Mouse (Mus musculus) ES-Bruce4 (cell line): Measurements from ENCODE around the gene Maz. TPM values are rescaled to one million over a fixed set of nuclear protein-coding genes. Genes with fewer than 3 reads are reported as not detected.

Experiments
- H3K27ac ChIP-seq: 2 replicates; pipeline ENCODE4 v1.5.1; 2012; ENCODE audit warnings: low read length, inconsistent platforms; ENCODE audit not compliant: insufficient read depth
- H3K27me3 ChIP-seq: 2 replicates; pipeline ENCODE4 v1.6.1; 2012; ENCODE audit warnings: mild to moderate bottlenecking, low read length, inconsistent platforms; ENCODE audit not compliant: control insufficient read depth, poor library complexity, insufficient read depth, severe bottlenecking
- H3K36me3 ChIP-seq: 2 replicates; pipeline ENCODE4 v1.6.1; 2012; ENCODE audit warnings: inconsistent platforms, mild to moderate bottlenecking, low read length, moderate library complexity; ENCODE audit not compliant: control insufficient read depth, poor library complexity, insufficient read depth, severe bottlenecking
- H3K4me1 ChIP-seq: one replicate; pipeline ENCODE4 v1.8.1; 2011; ENCODE audit warnings: low read length; ENCODE audit not compliant: control insufficient read depth, insufficient read depth
- H3K4me3 ChIP-seq: 2 replicates; pipeline ENCODE4 v1.5.1; 2011; ENCODE audit warnings: low read depth, mild to moderate bottlenecking, low read length
- H3K9ac ChIP-seq: 2 replicates; pipeline ENCODE4 v1.6.1; 2012; ENCODE audit warnings: low read depth, mild to moderate bottlenecking, inconsistent platforms; ENCODE audit not compliant: poor library complexity, severe bottlenecking
- H3K9me3 ChIP-seq: replicated peaks from 2 replicates; pipeline ENCODE4 v1.6.1; 2012; ENCODE audit warnings: mild to moderate bottlenecking, low read length, inconsistent platforms; ENCODE audit not compliant: control insufficient read depth, poor library complexity, insufficient read depth, severe bottlenecking
- CTCF ChIP-seq: IDR thresholded peaks from one replicate; pipeline ENCODE4 v1.8.1; 2011; ENCODE audit warnings: low read depth, low read length
- EP300 ChIP-seq: IDR thresholded peaks from 2 replicates; pipeline ENCODE4 v1.6.1; 2011; ENCODE audit warnings: low read depth, low read length; ENCODE audit not compliant: insufficient read depth
- POLR2A ChIP-seq: IDR thresholded peaks from one replicate; pipeline ENCODE4 v1.8.1; 2011; ENCODE audit warnings: low read length; ENCODE audit not compliant: insufficient read depth
- polyA plus RNA-seq: library from polyadenylated mRNA; stranded (reverse); fragments of >200 nt; gene quantifications from 2 replicates; pipeline ENCODE4 v1.2.4, GENCODE M21; 2011; ENCODE audit warnings: low read depth; ENCODE audit not compliant: missing spikeins, insufficient read depth, insufficient read length

Maz gene
- polyA plus RNA-seq, result 117 and 123 TPM in 2 replicates

DNA sequence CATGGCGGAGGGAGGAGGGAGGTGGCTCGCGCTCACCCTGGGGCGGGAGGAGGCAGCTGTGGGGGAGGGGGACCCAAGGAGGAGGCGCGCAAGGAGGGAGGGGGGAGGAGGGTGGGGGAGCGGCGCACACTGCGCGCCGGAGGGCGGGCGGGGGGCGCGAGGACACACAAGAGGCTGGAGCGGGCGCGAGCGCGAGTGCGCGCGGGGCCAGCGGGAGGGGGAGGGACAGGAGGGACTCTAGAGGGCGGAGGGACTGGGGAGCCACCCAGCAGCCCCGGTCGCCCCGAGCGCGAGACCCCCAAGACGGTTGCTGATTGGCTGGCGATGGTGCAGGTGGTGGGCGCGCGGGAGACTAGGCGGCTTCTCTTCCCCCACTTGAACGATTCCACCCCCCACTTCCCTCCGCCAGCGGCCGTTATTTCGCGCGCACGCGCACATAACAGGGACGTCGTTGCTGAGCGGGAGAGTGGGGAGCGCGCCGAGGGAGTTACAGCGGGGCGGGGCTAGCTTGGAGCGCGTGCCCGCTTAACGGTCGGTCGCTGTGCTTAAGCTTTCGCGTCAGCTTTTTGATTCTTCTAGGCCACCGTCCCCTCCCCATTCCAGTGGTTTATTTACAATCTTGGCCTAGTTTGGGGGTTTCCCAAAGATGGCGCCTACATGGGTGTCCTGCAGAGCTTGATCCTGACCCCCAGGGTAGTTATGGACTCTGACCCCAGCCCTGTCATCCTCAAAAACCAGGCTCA lies at the start of gene Maz:
Gene Maz, minus strand, starts transcription at position 54 of the 743 bp plus-strand sequence.
- Histone ChIP-seq H3K36me3 (peaks cover 58% of the 10 kb centered on the region), H3K9me3 (no peaks in the 10 kb centered on the region), H3K27ac (peak within 1 kb of the TSS; percentile 85), H3K9ac (peak within 1 kb of the TSS; percentile 92), H3K4me1 (no peaks in the 10 kb centered on the region), H3K27me3 (no peaks in the 10 kb centered on the region), H3K4me3 (peak within 1 kb of the TSS; percentile 88)
- peak; percentile 77 for TF ChIP-seq EP300
- no peak for TF ChIP-seq CTCF
- no peak for TF ChIP-seq POLR2A

DNA sequence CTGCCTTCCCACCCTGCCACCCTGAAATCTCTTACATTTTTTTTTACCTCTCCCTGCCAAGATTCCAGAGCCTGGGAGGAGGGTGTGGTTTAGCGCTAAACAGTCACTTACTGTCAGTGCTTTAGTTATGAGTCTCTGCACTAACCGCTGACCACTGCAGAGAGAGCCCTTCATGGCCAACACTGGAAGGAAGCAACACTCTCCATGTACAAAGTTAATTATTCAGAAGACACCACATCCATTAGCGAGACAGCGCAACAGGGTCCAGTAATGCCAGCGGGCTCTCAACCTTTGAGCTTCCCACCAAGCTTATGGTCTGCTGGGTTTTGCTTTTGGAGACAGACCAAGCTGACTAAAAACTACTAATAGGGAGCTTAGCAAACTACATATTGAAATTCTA lies 49.4 kb upstream of the Maz start:
- Histone ChIP-seq H3K27me3 (no peaks in the 10 kb centered on the region), H3K9ac (no peak overlapping the region), H3K9me3 (no peaks in the 10 kb centered on the region), H3K36me3 (no peaks in the 10 kb centered on the region), H3K4me3 (no peak overlapping the region), H3K27ac (no peak overlapping the region), H3K4me1 (no peaks in the 10 kb centered on the region)
- no peak for TF ChIP-seq POLR2A
- no peak for TF ChIP-seq EP300
- no peak for TF ChIP-seq CTCF

DNA sequence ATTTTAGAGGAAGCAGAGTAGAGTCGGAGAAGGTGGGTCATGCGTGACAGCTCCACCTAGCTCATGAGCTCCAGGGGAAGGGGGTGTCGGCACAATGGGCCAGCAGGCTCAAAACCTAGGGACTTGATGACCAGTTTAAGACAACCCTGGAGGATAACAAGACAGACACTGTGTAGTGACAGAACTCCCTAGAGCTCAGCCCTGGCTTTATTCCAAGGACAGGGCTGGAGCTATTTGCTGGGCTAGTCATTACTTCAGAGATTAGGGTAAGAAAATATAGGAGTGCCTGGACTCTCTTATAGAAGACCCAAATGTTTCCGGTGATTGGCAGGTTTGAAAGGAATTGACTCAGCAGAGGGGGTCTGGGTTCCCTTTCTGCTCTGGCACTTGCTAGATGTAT lies 46.4 kb upstream of the Maz start:
- Histone ChIP-seq H3K9me3 (no peaks in the 10 kb centered on the region), H3K27ac (no peak overlapping the region), H3K36me3 (no peaks in the 10 kb centered on the region), H3K9ac (no peak overlapping the region), H3K27me3 (no peaks in the 10 kb centered on the region), H3K4me1 (no peaks in the 10 kb centered on the region), H3K4me3 (no peak overlapping the region)
- TF ChIP-seq POLR2A (no peak), CTCF (no peak), EP300 (no peak)

DNA sequence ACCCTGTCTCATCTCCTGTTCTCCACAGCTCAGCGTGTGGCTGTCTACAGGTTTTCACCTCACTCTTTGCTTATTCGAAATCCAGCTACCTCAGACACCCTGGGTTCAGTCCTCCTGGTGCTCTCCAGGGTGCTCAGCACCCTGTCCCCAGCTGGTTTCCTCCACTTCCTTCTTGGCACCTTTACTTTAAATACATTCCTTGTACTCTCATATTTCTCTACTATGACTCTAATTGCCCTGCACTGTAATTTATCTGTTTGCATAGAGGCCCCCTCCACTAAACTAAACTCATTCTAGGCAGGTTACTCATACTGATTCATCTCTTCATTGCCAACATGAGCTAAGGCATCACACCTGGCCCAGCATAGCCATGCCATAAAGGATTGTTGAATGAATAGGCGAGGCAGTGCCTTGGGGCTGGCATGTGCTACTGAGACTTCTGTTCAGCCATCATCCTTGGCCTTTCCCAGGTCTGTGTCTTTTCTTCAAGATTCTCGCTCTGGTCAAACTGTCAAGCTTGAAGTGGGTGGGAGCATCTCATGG lies 44.1 kb upstream of the Maz start:
- no peak overlapping the region for H3K27ac ChIP-seq
- no peaks in the 10 kb centered on the region for H3K36me3 ChIP-seq
- no peak overlapping the region for H3K4me3 ChIP-seq
- H3K4me1 ChIP-seq, result no peaks in the 10 kb centered on the region
- no peaks in the 10 kb centered on the region for H3K9me3 ChIP-seq
- TF ChIP-seq CTCF, result no peak
- no peak overlapping the region for H3K9ac ChIP-seq
- H3K27me3 ChIP-seq, result no peaks in the 10 kb centered on the region

GRCm38 (mm10) chr7:127066317-127066716 lies 39.5 kb upstream of the Maz start:
- Histone ChIP-seq H3K9me3 (no peaks in the 10 kb centered on the region), H3K4me1 (peaks cover 2% of the 10 kb centered on the region), H3K9ac (no peak overlapping the region), H3K36me3 (no peaks in the 10 kb centered on the region), H3K27ac (no peak overlapping the region), H3K27me3 (no peaks in the 10 kb centered on the region), H3K4me3 (no peak overlapping the region)
- TF ChIP-seq CTCF, result no peak
- TF ChIP-seq EP300, result no peak
- no peak for TF ChIP-seq POLR2A

GRCm38 (mm10) chr7:127065538-127065937 lies 38.7 kb upstream of the Maz start:
- Histone ChIP-seq H3K9ac (no peak overlapping the region), H3K27me3 (no peaks in the 10 kb centered on the region), H3K9me3 (no peaks in the 10 kb centered on the region), H3K4me3 (no peak overlapping the region), H3K4me1 (peaks cover 2% of the 10 kb centered on the region), H3K36me3 (no peaks in the 10 kb centered on the region), H3K27ac (no peak overlapping the region)
- TF ChIP-seq POLR2A (no peak), CTCF (peak; percentile 9)
